Mouse (Mus musculus): ENCODE results near the gene Rprd2.

Rprd2 gene

GRCm38 (mm10) chr3:95765534-95765933 lies 53.1 kb downstream of the Rprd2 start:
- ChIA-PET CTCF (interaction anchor here in 1 of 4 experiments (1.0 to 1.4 kb wide), 3 partner anchors 77 to 271 kb away, joined by 3 to 4 read pairs (median 3); no protein-coding TSS in a partner anchor), POLR2A (interaction anchor here in 3 of 4 experiments (0.5 to 1.9 kb wide), 8 partner anchors 15 to 786 kb away, joined by 3 to 5 read pairs (median 3); partner anchors contain the start of gene Golph3l (in 1 of the 3))

- ChIA-PET POLR2A (interaction anchor here in 3 of 4 experiments (0.6 to 1.3 kb wide), 3 partner anchors 175 to 970 kb away, joined by 3 to 4 read pairs (median 4); partner anchors contain the start of gene Golph3l (in 1 of the 3)), CTCF (interaction anchor here in 1 of 4 experiments (0.7 kb wide), 1 partner anchor 12 kb away, joined by 3 read pairs; no protein-coding TSS in a partner anchor)
Measured at GRCm38 (mm10) chr3:95763811-95764210, 54.9 kb downstream of the Rprd2 start.

GRCm38 (mm10) chr3:95762961-95763360 lies 55.7 kb downstream of the Rprd2 start:
- CTCF ChIA-PET, result no interaction called here
- POLR2A ChIA-PET, result interaction anchor here in 2 of 4 experiments (1.4 to 2.5 kb wide), 3 partner anchors 15 to 119 kb away, joined by 3 to 5 read pairs (median 4); partner anchors contain the start of gene Ciart (in 1 of the 2)

DNA sequence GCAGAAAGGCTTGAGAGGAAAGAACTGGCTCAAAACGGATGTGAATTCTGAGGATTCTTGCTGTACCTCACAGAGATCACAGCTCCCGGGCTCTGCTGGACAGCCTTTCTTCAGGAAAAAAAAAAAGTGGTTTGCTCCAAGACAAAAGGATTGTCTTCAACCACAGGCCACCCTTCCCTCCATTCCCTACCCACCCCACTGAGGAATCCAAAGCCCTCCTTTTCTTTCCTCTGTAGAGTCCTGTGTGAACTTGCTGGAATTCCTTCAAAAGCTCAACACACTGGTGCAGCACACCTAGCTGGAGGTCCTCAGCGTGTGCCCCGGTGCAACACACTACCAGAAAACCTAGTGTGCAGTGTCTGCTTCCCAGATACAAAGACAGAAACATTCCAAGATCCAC lies 56.9 kb downstream of the Rprd2 start:
- CTCF ChIA-PET, result interaction anchor here in 1 of 4 experiments (1.1 kb wide), 1 partner anchor 10 kb away, joined by 3 read pairs; no protein-coding TSS in a partner anchor
- POLR2A ChIA-PET, result interaction anchor here (0.5 to 2.5 kb wide), 18 partner anchors 9 to 699 kb away, joined by 3 to 6 read pairs (median 3); partner anchors contain the start of genes Ciart (in 1 of the 4) and Golph3l (in 1 of the 4)

DNA sequence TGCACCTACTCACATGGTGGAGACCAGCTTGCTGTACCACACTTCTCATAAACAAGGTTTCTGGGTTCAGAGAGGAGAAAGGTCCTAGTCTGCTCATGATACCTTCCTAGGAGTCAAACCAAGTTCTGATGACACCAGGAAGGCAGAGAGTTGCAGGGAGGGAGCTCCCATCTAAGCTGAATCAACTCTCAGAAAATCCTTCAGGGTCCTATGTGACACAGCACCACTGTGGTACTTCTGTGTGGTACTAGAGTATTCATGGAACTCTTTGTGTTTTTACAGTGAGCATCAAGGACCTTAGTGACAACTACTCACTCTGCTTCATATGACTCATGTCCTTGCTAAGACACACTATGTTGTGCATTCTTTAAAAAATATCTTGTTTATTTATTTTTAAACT lies 58.0 kb downstream of the Rprd2 start:
- POLR2A ChIA-PET, result interaction anchor here in 1 of 4 experiments (0.9 to 2.5 kb wide), 5 partner anchors 9 to 136 kb away, joined by 3 to 5 read pairs (median 4); partner anchors contain the start of gene Ensa
- CTCF ChIA-PET, result no interaction called here

- ChIA-PET POLR2A (interaction anchor here in 1 of 4 experiments (0.9 to 1.0 kb wide), 3 partner anchors 10 to 135 kb away, joined by 3 to 4 read pairs (median 3); partner anchors contain the start of gene Ensa), CTCF (no interaction called here)
Measured at GRCm38 (mm10) chr3:95760106-95760505, 58.6 kb downstream of the Rprd2 start, which contains the start of gene Tars2. Tars2 (minus strand) TSS chr3:95760206.

GRCm38 (mm10) chr3:95758467-95759218 lies 60.0 kb downstream of the Rprd2 start:
- ChIA-PET CTCF (interaction anchor here in 1 of 4 experiments (0.6 kb wide), 1 partner anchor 100 kb away, joined by 3 read pairs; no protein-coding TSS in a partner anchor), POLR2A (interaction anchor here in 2 of 4 experiments (0.6 to 1.0 kb wide), 2 partner anchors 16 to 138 kb away, joined by 3 to 4 read pairs; no protein-coding TSS in a partner anchor)

DNA sequence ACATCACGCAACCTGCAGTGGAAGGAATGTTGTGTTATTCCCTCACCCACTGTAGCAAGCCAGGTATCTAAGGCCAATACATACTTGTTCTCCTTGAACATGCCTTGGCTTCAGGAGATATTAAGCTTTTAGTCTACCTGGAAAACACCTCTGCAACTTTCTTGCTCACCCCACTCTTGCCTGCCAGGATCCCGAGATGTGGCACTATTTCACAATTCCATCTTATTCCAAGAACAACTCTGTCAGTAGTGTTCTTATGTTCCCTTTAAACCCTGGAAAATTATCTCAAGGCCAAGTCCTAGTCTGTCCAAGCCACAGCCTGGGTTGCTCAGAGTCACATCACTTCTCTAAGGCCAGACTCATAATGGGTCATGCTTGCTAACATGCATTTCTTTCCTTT lies 61.9 kb downstream of the Rprd2 start:
- POLR2A ChIA-PET, result interaction anchor here in 2 of 4 experiments (0.7 to 2.1 kb wide), 6 partner anchors 12 to 55 kb away, joined by 3 to 7 read pairs (median 4); no protein-coding TSS in a partner anchor
- CTCF ChIA-PET, result interaction anchor here in 2 of 4 experiments (0.5 to 1.1 kb wide), 3 partner anchors 39 to 146 kb away, joined by 3 read pairs; no protein-coding TSS in a partner anchor

DNA sequence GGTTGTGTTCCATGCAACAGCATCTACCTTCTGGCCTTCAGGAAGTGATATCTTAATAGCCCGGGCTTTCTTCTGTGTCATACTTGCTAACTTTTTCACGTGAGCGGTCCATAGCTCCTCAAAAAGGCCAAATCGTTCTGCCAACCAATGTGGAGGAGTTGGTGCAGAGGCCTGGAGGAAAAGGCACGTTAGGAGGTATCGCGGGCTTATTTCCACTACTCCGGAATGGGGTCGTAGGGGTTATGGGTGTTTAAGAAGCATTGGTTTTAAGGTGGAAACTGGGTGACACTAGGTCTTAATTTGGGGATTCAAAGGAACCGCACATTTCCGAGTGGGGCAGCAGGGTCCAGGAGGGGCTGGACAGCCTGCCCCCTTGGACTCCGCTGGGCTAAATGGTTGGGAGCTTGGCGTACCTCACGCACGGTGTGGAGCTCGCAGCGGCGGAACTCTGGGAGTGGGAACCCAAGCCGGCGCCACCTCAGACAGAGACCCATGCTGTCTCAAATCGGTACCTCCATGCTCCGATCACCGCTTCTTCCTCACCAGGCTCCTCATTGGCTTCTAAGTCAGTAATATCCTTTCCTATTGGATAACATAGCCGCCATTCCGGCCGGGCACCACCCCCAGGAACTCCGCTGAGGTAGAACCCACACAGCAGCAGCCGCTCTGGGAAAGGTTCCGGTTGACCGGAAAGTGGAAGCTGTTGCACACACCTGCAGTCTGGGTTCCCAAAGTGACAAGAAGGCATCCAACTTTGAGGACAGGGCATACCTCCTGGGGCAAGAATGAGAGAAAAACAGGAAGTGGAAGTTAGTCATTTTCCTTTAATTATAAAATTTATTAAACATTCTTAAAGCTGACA lies 64.1 kb downstream of the Rprd2 start:
- ChIA-PET CTCF (interaction anchor here in 3 of 4 experiments (0.6 to 0.9 kb wide), 3 partner anchors 74 to 79 kb away, joined by 3 to 4 read pairs (median 4); no protein-coding TSS in a partner anchor), POLR2A (interaction anchor here in 3 of 4 experiments (0.5 to 1.7 kb wide), 33 partner anchors 9 to 612 kb away, joined by 3 to 13 read pairs (median 3); partner anchors contain the start of genes Ecm1 (in 1 of the 3), Mrps21 (in 1 of the 3) and Prpf3 (in 1 of the 3))

DNA sequence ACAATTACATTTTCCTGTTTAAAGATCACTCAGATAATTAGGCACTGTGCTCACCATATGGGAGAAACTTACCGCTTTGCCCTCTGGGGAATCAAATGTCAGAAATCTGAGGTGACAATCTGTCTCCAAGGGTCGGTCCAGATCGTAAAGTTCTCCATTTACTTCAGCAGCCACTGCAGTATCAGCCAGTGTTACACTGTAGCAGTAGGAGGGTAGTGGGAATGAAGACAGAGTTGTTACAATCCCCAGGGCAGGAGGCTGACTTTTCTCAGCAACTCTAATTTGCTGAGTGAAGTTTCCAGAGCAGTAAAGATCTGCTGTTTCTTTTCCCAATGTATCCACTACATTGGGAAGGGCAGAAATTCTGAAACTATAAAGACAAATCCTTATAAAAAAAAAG lies 65.7 kb downstream of the Rprd2 start:
- ChIA-PET CTCF (no interaction called here), POLR2A (interaction anchor here in 1 of 4 experiments (0.7 kb wide), 1 partner anchor 9 kb away, joined by 3 read pairs; no protein-coding TSS in a partner anchor)

GRCm38 (mm10) chr3:95740406-95740805 lies 78.3 kb downstream of the Rprd2 start:
- POLR2A ChIA-PET, result interaction anchor here in 2 of 4 experiments (0.5 to 3.5 kb wide), 16 partner anchors 8 to 193 kb away, joined by 3 to 13 read pairs (median 4); partner anchors contain the start of genes Adamtsl4 (in 1 of the 2) and Rprd2 (in 1 of the 2)
- CTCF ChIA-PET, result interaction anchor here in 2 of 4 experiments (0.6 to 1.0 kb wide), 2 partner anchors 197 to 223 kb away, joined by 4 read pairs; no protein-coding TSS in a partner anchor

GRCm38 (mm10) chr3:95739353-95740104 lies 79.1 kb downstream of the Rprd2 start, which contains the start of gene Ecm1:
Ecm1 (minus strand) TSS chr3:95739569.
- ChIA-PET CTCF (interaction anchor here in 1 of 4 experiments (1.0 kb wide), 1 partner anchor 222 kb away, joined by 4 read pairs; no protein-coding TSS in a partner anchor), POLR2A (interaction anchor here in 3 of 4 experiments (0.5 to 3.5 kb wide), 17 partner anchors 9 to 193 kb away, joined by 3 to 13 read pairs (median 3); partner anchors contain the start of gene Adamtsl4 (in 1 of the 3))

- POLR2A ChIA-PET, result interaction anchor here (0.5 to 6.0 kb wide), 47 partner anchors 8 to 620 kb away, joined by 3 to 38 read pairs (median 4); partner anchors contain the start of genes Rprd2 (in 2 of the 4) and Ensa (in 1 of the 4)
- CTCF ChIA-PET, result interaction anchor here in 3 of 4 experiments (0.5 to 1.5 kb wide), 9 partner anchors 10 to 231 kb away, joined by 3 to 5 read pairs (median 3); no protein-coding TSS in a partner anchor
Measured at GRCm38 (mm10) chr3:95735071-95735670, 83.5 kb downstream of the Rprd2 start.

GRCm38 (mm10) chr3:95734092-95734702 lies 84.5 kb downstream of the Rprd2 start:
- ChIA-PET CTCF (interaction anchor here in 1 of 4 experiments (0.6 to 2.0 kb wide), 2 partner anchors 12 to 58 kb away, joined by 3 to 5 read pairs; no protein-coding TSS in a partner anchor), POLR2A (interaction anchor here (0.5 to 6.0 kb wide), 17 partner anchors 8 to 113 kb away, joined by 3 to 38 read pairs (median 6); no protein-coding TSS in a partner anchor)

DNA sequence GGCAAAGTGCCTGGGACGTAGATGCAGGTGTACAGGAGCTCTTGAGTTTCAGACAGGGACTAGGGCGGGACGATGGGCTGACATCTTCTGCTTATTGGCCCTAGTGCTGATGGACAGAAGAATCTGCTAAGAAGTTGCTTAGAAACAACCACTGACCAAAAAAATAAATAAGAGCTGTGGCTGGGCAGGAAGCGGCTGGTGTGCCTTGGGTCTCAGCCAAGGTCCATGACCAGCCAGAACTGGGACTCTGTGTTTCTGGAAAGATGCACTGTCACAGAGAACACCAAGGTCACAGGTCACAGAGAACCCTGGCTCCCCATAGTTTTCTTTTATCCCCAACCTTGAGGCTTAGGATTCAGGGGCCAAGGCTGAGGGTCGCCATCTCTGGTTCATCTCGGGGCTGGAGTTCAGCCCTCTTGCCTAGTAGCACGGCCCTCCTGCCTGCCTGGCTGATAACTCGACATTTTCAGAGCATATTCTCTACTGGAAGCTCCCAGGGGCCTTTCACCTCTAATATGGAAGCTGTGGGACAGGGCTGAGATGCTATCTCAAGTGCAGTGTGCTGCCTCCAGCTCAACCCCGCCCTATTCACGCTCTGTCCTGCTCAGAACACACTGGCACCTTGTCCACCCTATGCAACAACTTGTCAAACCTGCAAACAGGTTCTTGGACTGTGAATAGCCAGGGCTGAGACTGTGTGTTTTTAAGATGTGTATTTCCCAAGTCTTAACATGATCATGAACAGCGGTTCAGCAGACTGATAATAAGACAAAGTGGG lies 85.7 kb downstream of the Rprd2 start:
- CTCF ChIA-PET, result interaction anchor here in 3 of 4 experiments (0.6 to 2.0 kb wide), 5 partner anchors 56 to 1193 kb away, joined by 3 to 5 read pairs (median 3); no protein-coding TSS in a partner anchor
- POLR2A ChIA-PET, result interaction anchor here (0.6 to 6.0 kb wide), 18 partner anchors 8 to 607 kb away, joined by 3 to 38 read pairs (median 4); no protein-coding TSS in a partner anchor

Data from embryonic stem cell, embryonic (primary cell).